Comparison of ENCODE assay signal across 15 mouse cellular contexts in the genomic region with DNA sequence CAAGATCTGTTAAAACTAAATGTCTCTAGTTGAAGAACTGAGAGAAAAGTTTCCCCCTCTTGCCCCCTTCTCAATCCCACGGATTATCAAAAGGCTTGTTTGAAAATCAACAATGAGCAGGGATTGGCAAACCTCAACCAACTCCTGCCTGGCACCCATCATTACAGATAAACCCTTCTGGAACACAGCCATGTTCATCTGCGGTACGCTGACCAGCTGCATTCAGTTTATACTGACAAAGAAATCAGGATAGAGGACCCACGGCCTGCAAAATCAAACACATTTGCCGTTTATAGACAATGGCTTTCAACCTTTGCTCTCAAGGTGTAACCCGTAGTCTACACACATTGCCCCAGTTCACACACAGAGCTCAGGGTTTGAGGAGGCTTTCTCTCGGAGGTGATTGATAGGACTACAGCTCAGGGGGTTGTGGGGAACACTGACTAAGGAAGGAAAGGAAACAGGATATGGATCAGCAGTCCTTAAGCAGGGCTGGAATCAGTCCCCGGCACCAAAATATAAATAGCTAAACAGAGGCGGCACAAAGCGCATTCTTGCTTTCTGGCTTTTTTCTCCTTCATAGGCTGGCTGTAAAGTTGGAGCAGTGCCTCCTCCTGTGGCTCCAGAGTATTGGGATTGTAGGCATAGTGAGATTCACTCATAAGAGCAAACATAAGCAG. TPM values are rescaled to one million over a fixed set of nuclear protein-coding genes. Genes with fewer than 3 reads are reported as not detected.
DNase-seq lines count a peak whose midpoint lies in the region; ATAC-seq and TF ChIP-seq lines count a peak whose summit lies in the region.
"Had no signal": no experiment of that assay in that cellular context is flagged by ENCODE, and none has a peak within 500 bp of the region (broad histone marks: within the 10 kb centered on the region; RNA-seq: fewer than 3 reads in every experiment).

No protein-coding gene starts in this region.

- H3K27me3 ChIP-seq in heart, adult 2 months (ENCODE audit: control insufficient read depth, insufficient read depth, low read length), result no peaks in the 10 kb centered on the region
- H3K27me3 ChIP-seq in heart, embryonic 11.5 days (ENCODE audit: control insufficient read depth, insufficient read depth, low read length), result no peaks in the 10 kb centered on the region
- no peaks in the 10 kb centered on the region for H3K27me3 ChIP-seq in heart, embryonic 12.5 days (replicated peaks)
- H3K27me3 ChIP-seq in intestine, embryonic 15.5 days (replicated peaks), result no peaks in the 10 kb centered on the region
- H3K27me3 ChIP-seq: Patski had no signal

- H3K4me1 ChIP-seq in heart, adult 2 months (ENCODE audit: control insufficient read depth, insufficient read depth, low read length), result peaks cover 17% of the 10 kb centered on the region
- H3K4me1 ChIP-seq in heart, embryonic 11.5 days (ENCODE audit: control insufficient read depth, insufficient read depth, low read length), result no peaks in the 10 kb centered on the region
- peaks cover 15% of the 10 kb centered on the region for H3K4me1 ChIP-seq in heart, embryonic 12.5 days (replicated peaks)
- H3K4me1 ChIP-seq in intestine, embryonic 15.5 days (replicated peaks), result peaks cover 13% of the 10 kb centered on the region; the same call in 1 of the 2 replicates

- H3K9me3 ChIP-seq in heart, embryonic 11.5 days (replicated peaks; ENCODE audit: control insufficient read depth, low read length), result no peaks in the 10 kb centered on the region
- no peaks in the 10 kb centered on the region for H3K9me3 ChIP-seq in heart, embryonic 12.5 days (replicated peaks)
- no peaks in the 10 kb centered on the region for H3K9me3 ChIP-seq in intestine, embryonic 15.5 days
- H3K9me3 ChIP-seq: embryonic facial prominence, embryonic 10.5 days had no signal

- no peak; the same call in 1 of the 2 replicates for TF ChIP-seq POLR2A in heart, adult 2 months (IDR thresholded peaks at IDR 0.05; ENCODE audit: insufficient read depth, low read depth, low read length)

- peak overlapping the region; percentile 90 for H3K27ac ChIP-seq in heart, adult 2 months
- no peak overlapping the region for H3K27ac ChIP-seq in heart, embryonic 11.5 days (ENCODE audit: low read depth, low read length)
- H3K27ac ChIP-seq in heart, embryonic 12.5 days (ENCODE audit: poor library complexity, severe bottlenecking), result peak overlapping the region; percentile 35
- peak overlapping the region; percentile 68 for H3K27ac ChIP-seq in intestine, embryonic 15.5 days
- H3K27ac ChIP-seq: embryonic facial prominence, embryonic 10.5 days had no signal

- H3K79me2 ChIP-seq in heart, adult 2 months (replicated peaks; ENCODE audit: control insufficient read depth, insufficient read depth, low read length), result no peaks in the 10 kb centered on the region

- TF ChIP-seq EP300 in heart, adult 2 months (IDR thresholded peaks at IDR 0.05; ENCODE audit: insufficient read depth, low read depth, low read length), result no peak

- no peak overlapping the region for H3K4me2 ChIP-seq in heart, embryonic 11.5 days
- H3K4me2 ChIP-seq in heart, embryonic 12.5 days, result no peak overlapping the region
- 0 out of 2 replicates have a peak overlapping the region, but pooled peaks have one; percentile 17 for H3K4me2 ChIP-seq in intestine, embryonic 15.5 days (replicated peaks)

- intact Hi-C loops in heart, adult 2 months (cut with DNase I), result loop anchor here (2.0 kb wide), 1 partner anchor 18 kb away; a partner anchor contains a TSS

- whole genome bisulfite sequencing in heart, adult 2 months, result 19% methylated on average over 10 of the region's 10 CpGs
- 54% methylated on average over 10 of the region's 10 CpGs for WGBS in heart, embryonic 11.5 days (ENCODE audit: insufficient replicate concordance)
- 55% methylated on average over 10 of the region's 10 CpGs for WGBS in heart, embryonic 12.5 days
- WGBS in intestine, embryonic 15.5 days, result 50% methylated on average over 10 of the region's 10 CpGs

- no peak overlapping the region; the same call in 1 of the 2 replicates for H3K4me3 ChIP-seq in heart, adult 2 months
- H3K4me3 ChIP-seq in heart, embryonic 11.5 days (ENCODE audit: low read depth, low read length), result no peak overlapping the region
- H3K4me3 ChIP-seq in heart, embryonic 12.5 days, result no peak overlapping the region
- H3K4me3 ChIP-seq in intestine, embryonic 15.5 days (replicated peaks), result no peak overlapping the region
- H3K4me3 ChIP-seq: embryonic facial prominence, embryonic 10.5 days had no signal

- peak overlapping the region; percentile 12; the same call in 1 of the 2 replicates for H3K9ac ChIP-seq in heart, adult 2 months (ENCODE audit: low read depth, low read length)
- H3K9ac ChIP-seq in heart, embryonic 11.5 days (ENCODE audit: low read depth, low read length), result no peak overlapping the region
- no peak overlapping the region for H3K9ac ChIP-seq in heart, embryonic 12.5 days
- no peak overlapping the region for H3K9ac ChIP-seq in intestine, embryonic 15.5 days

- ATAC-seq in heart, embryonic 11.5 days (replicated peaks; ENCODE audit: insufficient number of reproducible peaks, low FRiP score, low TSS enrichment), result no peak
- ATAC-seq in heart, embryonic 12.5 days (ENCODE audit: insufficient number of reproducible peaks, low FRiP score), result no peak
- ATAC-seq in intestine, embryonic 15.5 days, result no peak
- ATAC-seq: hindbrain, embryonic 16.5 days; midbrain, embryonic 16.5 days; Patski had no signal

- H3K36me3 ChIP-seq in heart, adult 2 months (ENCODE audit: control insufficient read depth, insufficient read depth, low read length), result peaks cover 5% of the 10 kb centered on the region
- H3K36me3 ChIP-seq in heart, embryonic 11.5 days (ENCODE audit: control insufficient read depth, insufficient read depth, low read length), result no peaks in the 10 kb centered on the region
- H3K36me3 ChIP-seq in heart, embryonic 12.5 days, result no peaks in the 10 kb centered on the region
- H3K36me3 ChIP-seq in intestine, embryonic 15.5 days, result no peaks in the 10 kb centered on the region
- H3K36me3 ChIP-seq: embryonic facial prominence, embryonic 10.5 days had no signal

- no peak for TF ChIP-seq CTCF in heart, adult 2 months (IDR thresholded peaks at IDR 0.05)

- DNase-seq in heart, adult 2 months, result peak in 1 of 2 experiments; percentile 36
- peak; percentile 46 for DNase-seq in lung, postnatal 25 days (ENCODE audit: low spot score)
- no peak for DNase-seq in right cerebral cortex, postnatal 4 days
- DNase-seq in testis, postnatal 10 days (ENCODE audit: low spot score), result no peak
- DNase-seq: adrenal gland, postnatal 14 days; cerebellum, adult 18-20 months; gastrocnemius, postnatal 36 days; right cerebral cortex, postnatal 14 days had no signal

RNA-seq across cellular contexts. Expression of a gene that starts 19.3 kb away (rescaled TPM):
- 100 to 1,000 TPM; 115 to 120 TPM for total RNA-seq in heart, adult 2 months (2021)
- 89.4 and 117 TPM in 2 replicates for polyA plus RNA-seq in heart, adult 2 months (2012; rRNA removed)
- 65.4 and 70.4 TPM in 2 replicates for polyA plus RNA-seq in heart, embryonic 11.5 days (2014; fragmentation: Nextera tagmentation; extraction: Ambion mirVana)
- polyA plus RNA-seq in heart, embryonic 12.5 days (2016; fragmentation: Nextera tagmentation; extraction: Ambion mirVana), result 54.1 and 59.3 TPM in 2 replicates
- 144 and 164 TPM in 2 replicates for polyA plus RNA-seq in intestine, embryonic 15.5 days (2015; fragmentation: Nextera tagmentation; extraction: Ambion mirVana)

RNA-seq across cellular contexts. Expression of a gene that starts 59.2 kb away (rescaled TPM):
- 10 to 100 TPM; 36.0 to 36.3 TPM for total RNA-seq in heart, adult 2 months (2021)
- polyA plus RNA-seq in heart, adult 2 months (2012; rRNA removed), result 7.1 and 12.4 TPM in 2 replicates
- polyA plus RNA-seq in heart, embryonic 11.5 days (2014; fragmentation: Nextera tagmentation; extraction: Ambion mirVana), result 5.5 and 8.3 TPM in 2 replicates
- 7.7 and 8.8 TPM in 2 replicates for polyA plus RNA-seq in heart, embryonic 12.5 days (2016; fragmentation: Nextera tagmentation; extraction: Ambion mirVana)
- polyA plus RNA-seq in intestine, embryonic 15.5 days (2015; fragmentation: Nextera tagmentation; extraction: Ambion mirVana), result 4.7 and 5.8 TPM in 2 replicates
